Mouse (Mus musculus) ES-E14 (cell line): ENCODE results near the gene Atxn1.

ENCODE experiments used
- MAFK ChIP-seq: IDR thresholded peaks from 2 replicates; pipeline ENCODE4 v1.6.1; 2014; ENCODE audit warnings: mild to moderate bottlenecking, low read depth, low read length, inconsistent platforms; ENCODE audit not compliant: insufficient read depth
- ZNF384 ChIP-seq: IDR thresholded peaks from 2 replicates; pipeline ENCODE4 v1.6.1; 2012; ENCODE audit warnings: low read depth, low read length, inconsistent platforms

DNA sequence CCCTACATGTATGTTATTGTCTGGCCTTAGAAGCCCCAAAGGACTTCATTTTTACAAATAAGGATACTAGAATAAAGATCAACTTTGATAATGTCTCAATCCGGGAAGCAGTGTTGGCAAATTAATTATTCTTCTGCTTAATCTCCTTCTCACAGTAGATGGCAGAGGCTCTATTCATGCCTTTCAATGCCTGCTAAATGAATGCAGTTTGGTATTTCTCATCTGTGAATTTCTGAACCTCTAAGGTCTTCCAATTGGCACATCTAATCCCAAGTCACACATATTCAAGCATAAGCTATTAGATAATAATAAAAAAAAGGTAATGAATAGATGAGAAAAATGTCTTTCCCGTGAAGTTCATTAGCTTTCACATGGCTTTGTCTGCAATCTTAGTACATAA lies 365.0 kb downstream of the Atxn1 start:
- TF ChIP-seq MAFK (no peak), ZNF384 (no peak)
